Mouse (Mus musculus): ENCODE measurements around the gene Slc36a3.

- no peak for TF ChIP-seq POLR2A (IDR thresholded peaks at IDR 0.05; ENCODE audit: low read depth, low read length)
- TF ChIP-seq CTCF (conservative IDR thresholded peaks at IDR 0.05; ENCODE audit: insufficient read depth, insufficient read length, low read depth, low read length), result no peak
Observed at GRCm38 (mm10) chr11:55131077-55131742, 20.3 kb downstream of the Slc36a3 start.

Data from kidney, adult 2 months (tissue).